ENCODE assay signal across 12 mouse cellular contexts in the genomic region with DNA sequence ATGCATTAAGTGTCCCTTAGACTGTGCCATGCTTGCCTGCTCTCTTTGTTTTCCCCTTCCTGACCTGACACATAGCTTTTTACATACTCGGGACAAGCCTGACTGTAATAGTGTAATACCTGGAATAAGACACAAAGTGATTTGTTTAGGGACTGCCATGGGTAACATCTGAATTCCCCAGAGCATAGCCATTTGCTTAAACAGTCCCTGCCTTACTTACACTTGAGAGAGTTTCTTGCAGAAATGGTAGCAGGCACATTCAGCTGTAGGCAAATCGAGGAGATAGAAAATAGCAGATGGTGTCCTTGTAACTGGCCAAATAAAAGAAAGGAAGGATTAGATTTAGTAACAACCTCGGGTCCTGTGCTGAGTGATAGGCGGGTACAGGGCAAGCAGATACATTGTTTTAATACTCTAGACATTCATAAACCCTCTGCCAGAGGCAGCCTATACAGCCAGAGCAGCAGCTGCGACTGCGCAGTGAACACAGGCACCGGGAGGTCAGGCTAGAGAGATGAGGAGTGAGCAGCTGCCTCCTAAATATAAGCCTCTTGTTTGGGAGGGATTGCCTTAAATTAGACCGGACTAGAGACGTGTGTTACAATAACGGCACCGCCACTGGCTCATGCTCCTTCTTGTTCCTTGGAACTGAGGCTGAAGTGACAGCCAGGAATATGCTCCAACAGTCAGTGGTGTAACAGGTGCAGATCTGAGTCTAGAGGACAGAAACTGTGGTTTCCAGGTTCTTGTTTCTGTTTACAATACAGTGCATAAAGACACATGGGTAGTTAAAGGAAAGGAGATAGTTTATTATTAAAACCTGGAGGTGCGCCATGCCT. TPM values are rescaled to one million over a fixed set of nuclear protein-coding genes. Genes with fewer than 3 reads are reported as not detected.
DNase-seq lines count a peak whose midpoint lies in the region; ATAC-seq and TF ChIP-seq lines count a peak whose summit lies in the region.
"Had no signal": no experiment of that assay in that cellular context is flagged by ENCODE, and none has a peak within 500 bp of the region (broad histone marks: within the 10 kb centered on the region; RNA-seq: fewer than 3 reads in every experiment).

No protein-coding gene starts in this region.

- H3K9ac ChIP-seq in embryonic facial prominence, embryonic 12.5 days = no peak overlapping the region
- no peak overlapping the region for H3K9ac ChIP-seq in neural tube, embryonic 12.5 days
- H3K9ac ChIP-seq: liver, postnatal 0 days had no signal

- 72% methylated on average over 12 of the region's 12 CpGs for WGBS in embryonic facial prominence, embryonic 12.5 days
- 61% methylated on average over 12 of the region's 12 CpGs for WGBS in neural tube, embryonic 12.5 days
- 74% methylated on average over 12 of the region's 12 CpGs for WGBS in lung, adult 2 months

- TF ChIP-seq POLR2A in lung, adult 2 months (IDR thresholded peaks at IDR 0.05; ENCODE audit: borderline replicate concordance, extremely low read depth, low read depth, low read length) = no peak

- no peak for TF ChIP-seq CTCF in lung, adult 2 months (IDR thresholded peaks at IDR 0.05; ENCODE audit: insufficient read depth, low read length)

- H3K4me3 ChIP-seq in embryonic facial prominence, embryonic 12.5 days = no peak overlapping the region
- H3K4me3 ChIP-seq in neural tube, embryonic 12.5 days = no peak overlapping the region
- H3K4me3 ChIP-seq in lung, adult 2 months (replicated peaks; ENCODE audit: extremely low read depth, low read depth, low read length) = no peak overlapping the region

- no peaks in the 10 kb centered on the region for H3K36me3 ChIP-seq in embryonic facial prominence, embryonic 12.5 days
- no peaks in the 10 kb centered on the region for H3K36me3 ChIP-seq in neural tube, embryonic 12.5 days

- H3K27ac ChIP-seq in embryonic facial prominence, embryonic 12.5 days = no peak overlapping the region
- H3K27ac ChIP-seq in neural tube, embryonic 12.5 days = peak overlapping the region; percentile 15; the same call in 1 of the 2 replicates

- peak; percentile 71; the same call in 1 of the 2 replicates for ATAC-seq in embryonic facial prominence, embryonic 12.5 days (ENCODE audit: insufficient number of reproducible peaks, insufficient read depth, low FRiP score, low TSS enrichment)
- peak; percentile 61 for ATAC-seq in neural tube, embryonic 12.5 days (ENCODE audit: low FRiP score, low read depth)
- ATAC-seq: liver, postnatal 0 days had no signal

- H3K4me1 ChIP-seq in embryonic facial prominence, embryonic 12.5 days = 0 out of 2 replicates have a peak, but pooled peaks cover 6% of the 10 kb centered on the region
- H3K4me1 ChIP-seq in neural tube, embryonic 12.5 days = peaks cover 9% of the 10 kb centered on the region; the same call in 1 of the 2 replicates
- no peaks in the 10 kb centered on the region for H3K4me1 ChIP-seq in lung, adult 2 months (ENCODE audit: control insufficient read depth, insufficient read depth, low read length)

- DNase-seq in heart, adult 8-10 months (ENCODE audit: low spot score) = peak; percentile 7
- DNase-seq in heart, postnatal 25 days (ENCODE audit: low spot score) = no peak
- DNase-seq in gastrocnemius, postnatal 14 days = peak; percentile 32
- DNase-seq in liver = no peak
- no peak for DNase-seq in lung, adult 2 months
- DNase-seq in thymus, postnatal 0 days (ENCODE audit: low spot score) = no peak
- DNase-seq: cerebellum, adult 18-20 months; heart, postnatal 14 days; kidney, postnatal 14 days; liver, postnatal 0 days had no signal

- H3K4me2 ChIP-seq in embryonic facial prominence, embryonic 12.5 days (replicated peaks) = no peak overlapping the region
- no peak overlapping the region for H3K4me2 ChIP-seq in neural tube, embryonic 12.5 days (replicated peaks)

- no peaks in the 10 kb centered on the region for H3K9me3 ChIP-seq in embryonic facial prominence, embryonic 12.5 days
- H3K9me3 ChIP-seq in neural tube, embryonic 12.5 days = no peaks in the 10 kb centered on the region

- intact Hi-C loops in heart, postnatal 25 days (cut with DNase I) = no loop called here
- intact Hi-C loops in gastrocnemius, postnatal 14 days (cut with DNase I; ENCODE audit: low total_unique reads) = no loop called here

- H3K27me3 ChIP-seq in embryonic facial prominence, embryonic 12.5 days = no peaks in the 10 kb centered on the region
- no peaks in the 10 kb centered on the region for H3K27me3 ChIP-seq in neural tube, embryonic 12.5 days (replicated peaks)

RNA-seq across cellular contexts. Expression of gene Vwa3b, which starts 55.2 kb away (rescaled TPM):
- total RNA-seq in heart, adult 8-10 months (2022) = under 1 TPM in 3 of 4 experiments, not detected in 1; 0.16 to 0.41 (median 0.29) TPM
- total RNA-seq in heart, postnatal 25 days (2021) = under 1 TPM; 0.31 to 0.34 TPM
- 0.59 and 1.8 TPM in 2 replicates for polyA plus RNA-seq in embryonic facial prominence, embryonic 12.5 days (2016; fragmentation: Nextera tagmentation; extraction: Ambion mirVana)
- total RNA-seq in gastrocnemius, postnatal 14 days (2021) = 10 to 100 TPM; 33.1 to 41.0 TPM
- 0.27 and 0.42 TPM in 2 replicates for polyA plus RNA-seq in neural tube, embryonic 12.5 days (2016; fragmentation: Nextera tagmentation; extraction: Ambion mirVana)
- polyA plus RNA-seq in lung, adult 2 months (2012; rRNA removed) = 1.9 and 2.4 TPM in 2 replicates
- polyA plus RNA-seq in thymus, postnatal 0 days (2015; fragmentation: Nextera tagmentation; extraction: Ambion mirVana) = 0.13 and 0.59 TPM in 2 replicates

Comparison
In these comparisons a context has a peak if more than half of its experiments do, and no peak if none do; other contexts are left out.
1. DNase-seq: peak in heart, adult 8-10 months (single experiment) and gastrocnemius, postnatal 14 days (single experiment); none in heart, postnatal 25 days (single experiment), liver (single experiment), lung, adult 2 months (single experiment) and thymus, postnatal 0 days (single experiment).